Mouse (Mus musculus) myocyte (in vitro differentiated cells): ENCODE results near the gene Schip1. TPM values are rescaled to one million over a fixed set of nuclear protein-coding genes. Genes with fewer than 3 reads are reported as not detected.

Source experiments
- H3K27me3 ChIP-seq: one replicate; pipeline ENCODE4 v1.6.1; 2011; ENCODE audit not compliant: control insufficient read depth, insufficient read depth, insufficient read length
- H3K36me3 ChIP-seq: one replicate; pipeline ENCODE4 v1.6.1; 2011; ENCODE audit not compliant: control insufficient read depth, insufficient read depth
- H3K4me2 ChIP-seq: one replicate; pipeline ENCODE4 v1.6.1; 2011; ENCODE audit warnings: low read depth, control low read depth
- H3K4me3 ChIP-seq: one replicate; pipeline ENCODE4 v1.5.1; 2011; ENCODE audit warnings: mild to moderate bottlenecking, control low read depth, moderate library complexity
- H3K79me2 ChIP-seq: one replicate; pipeline ENCODE4 v1.6.1; 2011; ENCODE audit not compliant: control insufficient read depth, insufficient read depth
- H3ac ChIP-seq: one replicate; pipeline ENCODE4 v1.6.1; 2011; ENCODE audit not compliant: control insufficient read depth, insufficient read length
- CEBPB ChIP-seq: IDR thresholded peaks from 2 replicates; pipeline ENCODE4 v1.6.1; 2011; ENCODE audit warnings: mild to moderate bottlenecking, moderate library complexity; ENCODE audit not compliant: poor library complexity, insufficient read depth, severe bottlenecking
- E2F4 ChIP-seq: IDR thresholded peaks from one replicate; pipeline ENCODE4 v1.6.1; 2011; ENCODE audit warnings: mild to moderate bottlenecking, control low read depth, moderate library complexity; ENCODE audit not compliant: insufficient read depth
- MAX ChIP-seq: IDR thresholded peaks from one replicate; pipeline ENCODE4 v1.6.1; 2011; ENCODE audit warnings: low read depth, mild to moderate bottlenecking, control low read depth
- MYOD1 ChIP-seq, 3 experiments: IDR thresholded peaks; one replicate each; pipeline ENCODE4 v1.6.1; 2011; ENCODE audit warnings: control low read depth in 2 of 3, low read depth in 2 of 3, mild to moderate bottlenecking in 2 of 3, moderate library complexity in 1 of 3; ENCODE audit not compliant: insufficient read length in 2 of 3, control insufficient read depth in 1 of 3
- MYOG ChIP-seq, 3 experiments: IDR thresholded peaks; one replicate each; pipeline ENCODE4 v1.6.1; 2011; ENCODE audit warnings: control low read depth in 2 of 3, low read depth in 2 of 3, mild to moderate bottlenecking in 2 of 3; ENCODE audit not compliant: insufficient read length in 2 of 3, control insufficient read depth in 1 of 3, insufficient read depth in 1 of 3
- POLR2A ChIP-seq: IDR thresholded peaks from one replicate; pipeline ENCODE4 v1.6.1; 2011; ENCODE audit warnings: low read depth, mild to moderate bottlenecking, control low read depth, moderate library complexity; ENCODE audit not compliant: insufficient read length
- POLR2AphosphoS2 ChIP-seq: IDR thresholded peaks from one replicate; pipeline ENCODE4 v1.6.1; 2011; ENCODE audit warnings: low read depth, control low read depth; ENCODE audit not compliant: insufficient read length
- REST ChIP-seq: IDR thresholded peaks from one replicate; pipeline ENCODE4 v1.6.1; 2011; ENCODE audit warnings: mild to moderate bottlenecking, control low read depth, moderate library complexity; ENCODE audit not compliant: insufficient read depth, insufficient read length
- SRF ChIP-seq: IDR thresholded peaks from one replicate; pipeline ENCODE4 v1.6.1; 2011; ENCODE audit warnings: low read depth; ENCODE audit not compliant: control insufficient read depth, insufficient read length
- TCF12 ChIP-seq: IDR thresholded peaks from one replicate; pipeline ENCODE4 v1.6.1; 2011; ENCODE audit warnings: mild to moderate bottlenecking, control low read depth; ENCODE audit not compliant: poor library complexity, insufficient read depth, severe bottlenecking
- TCF3 ChIP-seq: IDR thresholded peaks from one replicate; pipeline ENCODE4 v1.6.1; 2011; ENCODE audit warnings: low read depth, control low read depth; ENCODE audit not compliant: insufficient read length
- USF1 ChIP-seq: IDR thresholded peaks from one replicate; pipeline ENCODE4 v1.6.1; 2011; ENCODE audit warnings: low read depth, mild to moderate bottlenecking, control low read depth, moderate library complexity
- polyA plus RNA-seq: library from polyadenylated mRNA; unstranded; fragments of >200 nt; fragmentation: generic; extraction: Trizol; gene quantifications from one replicate; pipeline ENCODE4 v1.2.1, GENCODE M21; 2012; ENCODE audit warnings: missing spikeins

Schip1 gene
- polyA plus RNA-seq, 1 experiment, result 23.3 TPM

- Histone ChIP-seq H3K4me2 (no peak overlapping the region), H3ac (no peak overlapping the region), H3K79me2 (peaks cover 40% of the 10 kb centered on the region), H3K36me3 (no peaks in the 10 kb centered on the region), H3K27me3 (no peaks in the 10 kb centered on the region), H3K4me3 (no peak overlapping the region)
- TF ChIP-seq E2F4 (no peak), MYOD1 (IDR thresholded peaks at IDR 0.05; ENCODE audit: control insufficient read depth in 1 of 3, insufficient read length in 2 of 3, low read depth in 2 of 3) (no peak), USF1 (no peak), TCF3 (no peak)
These were observed 507.9 kb downstream of the Schip1 start for GRCm38 (mm10) chr3:68572249-68573225.

GRCm38 (mm10) chr3:68573226-68573624 is 508.6 kb downstream of the Schip1 start:
- TF ChIP-seq MAX (no peak), USF1 (no peak), MYOG (IDR thresholded peaks at IDR 0.05; ENCODE audit: control insufficient read depth in 1 of 3, insufficient read depth in 1 of 3, insufficient read length in 2 of 3, low read depth in 2 of 3) (no peak), CEBPB (no peak), TCF3 (no peak), POLR2AphosphoS2 (no peak), E2F4 (no peak), SRF (no peak), REST (no peak), POLR2A (no peak), TCF12 (no peak), MYOD1 (IDR thresholded peaks at IDR 0.05; ENCODE audit: control insufficient read depth in 1 of 3, insufficient read length in 2 of 3, low read depth in 2 of 3) (no peak)
- Histone ChIP-seq H3K27me3 (no peaks in the 10 kb centered on the region), H3ac (no peak overlapping the region), H3K36me3 (no peaks in the 10 kb centered on the region), H3K79me2 (peaks cover 40% of the 10 kb centered on the region), H3K4me3 (no peak overlapping the region), H3K4me2 (no peak overlapping the region)

- H3ac ChIP-seq, result no peak overlapping the region
- H3K4me2 ChIP-seq, result no peak overlapping the region
- H3K4me3 ChIP-seq, result no peak overlapping the region
- peaks cover 40% of the 10 kb centered on the region for H3K79me2 ChIP-seq
- H3K27me3 ChIP-seq, result no peaks in the 10 kb centered on the region
- TF ChIP-seq SRF, result no peak
- TF ChIP-seq CEBPB, result no peak
- TF ChIP-seq MAX, result no peak
- no peak for TF ChIP-seq MYOG (IDR thresholded peaks at IDR 0.05; ENCODE audit: control insufficient read depth in 1 of 3, insufficient read depth in 1 of 3, insufficient read length in 2 of 3, low read depth in 2 of 3)
- TF ChIP-seq POLR2AphosphoS2, result no peak
- no peak for TF ChIP-seq POLR2A
- no peak for TF ChIP-seq REST
- no peak for TF ChIP-seq E2F4
- no peak for TF ChIP-seq TCF3
- TF ChIP-seq TCF12, result no peak
- TF ChIP-seq MYOD1 (IDR thresholded peaks at IDR 0.05; ENCODE audit: control insufficient read depth in 1 of 3, insufficient read length in 2 of 3, low read depth in 2 of 3), result no peak
- no peak for TF ChIP-seq USF1
- H3K36me3 ChIP-seq, result no peaks in the 10 kb centered on the region
These were observed 509.5 kb downstream of the Schip1 start for GRCm38 (mm10) chr3:68574097-68574496.

- H3K36me3 ChIP-seq, result no peaks in the 10 kb centered on the region
- no peaks in the 10 kb centered on the region for H3K27me3 ChIP-seq
- no peak overlapping the region for H3K4me3 ChIP-seq
- TF ChIP-seq SRF (no peak), MYOG (IDR thresholded peaks at IDR 0.05; ENCODE audit: control insufficient read depth in 1 of 3, insufficient read depth in 1 of 3, insufficient read length in 2 of 3, low read depth in 2 of 3) (no peak), POLR2AphosphoS2 (no peak), CEBPB (no peak), POLR2A (no peak), TCF3 (no peak)
- no peak overlapping the region for H3ac ChIP-seq
- no peak overlapping the region for H3K4me2 ChIP-seq
- peaks cover 40% of the 10 kb centered on the region for H3K79me2 ChIP-seq
These were observed 510.0 kb downstream of the Schip1 start for GRCm38 (mm10) chr3:68574565-68574964.
